Mouse (Mus musculus) thymus, postnatal 4 days (tissue): ENCODE data around the gene Acap1.
A peak's percentile ranks its signal among the peaks of the same experiment; 100 is the strongest.
"Not testable (repeated sequence)": the region's sequence is repeated elsewhere in the genome, so short reads cannot be mapped to it uniquely, and the experiment has no call there.

ENCODE experiments used
- DNase-seq: peaks from one replicate; pipeline ENCODE4 v3.0.0; 2021

The Acap1 gene

DNA sequence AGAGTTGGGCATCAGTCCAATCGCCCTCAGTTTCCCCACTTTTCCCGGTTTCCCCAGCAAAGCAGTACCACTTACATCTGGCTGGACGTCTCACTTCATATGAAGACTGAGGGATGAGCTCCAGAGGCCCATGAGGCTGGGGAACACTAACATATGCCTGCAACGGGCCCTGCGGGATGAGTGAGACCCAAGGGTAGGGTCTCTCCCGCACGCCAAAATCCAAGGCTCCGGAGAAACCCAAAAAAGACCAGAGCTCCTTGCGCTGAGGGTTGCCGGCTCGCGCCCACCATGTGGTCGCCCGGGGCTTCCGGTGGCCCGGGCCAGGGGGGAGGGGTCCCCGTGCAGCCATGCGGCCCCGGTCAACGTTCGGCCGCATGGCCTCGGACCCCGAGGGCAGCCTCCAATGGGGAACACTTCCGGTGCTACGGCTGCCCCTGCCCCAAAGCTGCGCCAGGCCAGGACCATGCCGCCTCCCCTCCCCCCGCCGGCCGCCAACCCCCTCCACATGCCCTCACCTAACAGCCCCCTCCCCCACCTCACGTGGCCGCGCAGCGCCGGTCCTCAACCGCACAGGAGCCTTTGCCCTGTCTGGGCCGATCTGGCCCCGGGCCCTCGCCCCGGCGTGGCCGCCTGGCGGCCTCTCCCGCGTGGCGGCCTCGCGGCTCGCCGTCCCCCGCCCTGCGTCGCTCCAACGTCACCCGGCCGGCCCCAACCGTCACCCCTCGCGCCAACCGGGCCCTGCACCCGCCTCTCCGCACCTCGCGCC lies 25.1 kb upstream of the Acap1 start:
- peak; percentile 73 for DNase-seq

DNA sequence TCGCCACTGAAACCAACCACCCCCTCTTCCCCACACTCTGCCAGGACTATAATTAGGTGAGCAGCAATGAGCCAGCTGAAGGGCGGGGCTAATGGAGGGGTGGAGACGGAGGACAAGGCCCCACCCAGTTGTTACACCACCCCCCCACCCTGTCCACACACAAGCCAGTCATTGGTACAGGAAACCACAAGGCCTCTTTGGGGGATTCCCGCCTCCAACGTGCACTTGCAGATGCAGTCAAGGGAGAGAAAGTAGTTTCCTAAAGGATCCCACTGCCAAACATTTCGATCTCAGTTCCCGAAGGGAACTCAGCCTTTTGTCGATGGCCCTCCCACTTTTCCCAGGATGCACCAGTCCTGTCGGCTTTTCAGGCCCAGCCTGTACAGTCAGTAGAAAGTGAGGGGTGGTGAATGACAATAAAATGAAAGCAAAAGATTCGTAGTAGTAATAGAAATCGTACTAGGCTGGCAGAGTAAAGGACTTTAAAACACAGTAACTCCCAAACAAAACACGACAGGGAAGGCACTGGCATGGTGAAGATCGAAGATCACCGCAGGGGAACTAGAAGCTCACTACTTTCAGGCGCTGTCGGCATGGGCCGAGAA lies 24.4 kb upstream of the Acap1 start:
- peak; percentile 78 for DNase-seq

DNA sequence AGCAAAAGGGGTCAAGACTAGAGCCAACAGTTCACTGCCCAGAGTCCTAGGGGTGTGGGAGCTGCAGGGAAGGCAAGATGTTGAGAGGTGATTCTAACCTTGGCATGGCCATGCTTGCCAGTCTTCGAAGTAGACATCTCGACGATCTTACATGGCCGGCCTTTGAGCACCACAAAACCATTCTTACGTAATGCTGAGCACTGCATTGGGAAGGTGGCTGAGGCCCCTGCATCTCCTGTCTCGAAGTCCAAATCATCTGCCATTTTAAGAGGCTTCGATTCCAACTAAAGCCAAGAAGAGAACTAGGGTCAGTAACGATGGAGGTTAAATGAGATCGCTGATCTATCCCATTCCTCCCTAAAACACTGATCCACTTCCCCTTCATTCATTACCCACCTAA lies 23.7 kb upstream of the Acap1 start:
- peak; percentile 14 for DNase-seq

DNA sequence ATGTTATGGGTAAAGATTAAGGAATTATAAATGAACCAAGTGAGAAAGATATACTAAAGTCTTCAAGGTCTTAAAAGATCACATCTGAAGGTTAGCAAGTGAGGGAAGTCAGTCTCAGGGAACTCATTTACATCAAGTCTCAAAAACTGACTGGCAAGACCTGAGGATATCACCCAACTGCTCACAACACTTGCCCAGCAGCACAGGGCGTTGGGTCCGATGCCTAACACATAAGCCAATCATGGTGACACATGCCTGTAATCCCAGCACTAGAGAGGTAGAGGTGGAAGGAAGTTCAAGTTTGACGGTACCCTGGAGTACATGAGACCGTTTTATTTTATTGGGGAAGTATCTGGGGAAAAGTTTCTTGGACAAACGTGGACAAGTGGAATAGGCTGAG lies 22.8 kb upstream of the Acap1 start:
- DNase-seq, result no peak

DNA sequence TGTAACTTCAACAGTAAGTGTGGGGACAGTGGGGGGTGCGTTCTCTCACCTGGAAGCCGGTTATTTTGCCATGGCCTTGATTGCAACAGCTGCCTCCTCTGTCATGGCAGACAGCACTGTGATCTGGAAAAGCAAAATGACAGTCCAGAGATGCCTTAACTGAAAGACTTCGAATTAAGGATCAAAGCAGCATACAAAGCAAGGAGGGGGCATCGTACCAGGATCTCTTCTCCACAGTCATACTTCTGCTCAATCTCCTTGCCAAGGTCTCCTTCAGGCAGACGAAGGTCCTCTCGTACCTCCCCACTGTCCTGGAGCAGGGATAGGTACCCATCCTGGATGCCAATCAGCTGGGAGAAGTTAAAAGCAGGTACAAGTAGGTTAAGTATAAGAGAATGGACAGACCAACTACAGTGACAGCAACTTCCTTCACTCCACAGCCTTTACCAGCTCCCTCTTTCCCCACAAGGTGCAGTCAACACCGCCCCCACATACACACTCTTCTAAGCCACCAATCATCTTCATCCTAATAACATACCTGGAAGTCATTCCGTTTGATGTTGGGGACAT lies 22.1 kb upstream of the Acap1 start:
- DNase-seq, result no peak

DNA sequence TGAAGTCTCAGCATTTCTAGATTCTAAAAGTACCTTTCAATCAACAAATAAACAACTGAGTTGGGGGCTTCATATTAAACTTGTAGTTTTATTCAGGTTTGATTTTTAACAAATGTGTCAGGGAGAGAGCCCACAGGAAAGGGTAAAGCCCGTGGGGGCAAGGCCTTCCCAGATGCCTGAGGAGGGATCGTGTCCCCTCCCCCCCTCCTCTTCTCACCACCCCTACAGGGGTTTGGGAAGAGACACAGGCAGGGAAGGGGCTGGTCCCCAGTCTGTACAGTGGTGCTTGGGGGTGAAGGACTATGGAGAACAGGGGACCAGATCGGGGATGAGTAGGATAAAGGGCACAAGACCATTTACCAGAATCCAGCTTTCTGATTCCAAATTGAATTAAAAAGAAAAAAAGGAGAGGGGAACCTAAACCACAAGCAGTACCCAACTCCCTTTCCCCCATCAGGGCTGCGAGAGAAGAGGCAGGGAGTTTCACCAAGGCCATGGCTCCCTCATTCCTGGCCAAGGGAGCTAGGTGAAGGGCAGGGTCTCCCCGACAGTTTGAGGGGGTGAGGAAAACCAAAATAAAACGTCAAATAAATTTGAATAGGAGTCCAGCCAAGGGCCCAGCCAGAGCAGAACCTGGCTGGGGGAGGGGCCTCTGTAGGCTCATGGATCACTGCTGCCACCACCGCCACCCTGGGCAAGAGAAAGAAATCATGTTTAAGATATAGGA lies 21.5 kb upstream of the Acap1 start:
- not testable (repeated sequence) for DNase-seq

DNA sequence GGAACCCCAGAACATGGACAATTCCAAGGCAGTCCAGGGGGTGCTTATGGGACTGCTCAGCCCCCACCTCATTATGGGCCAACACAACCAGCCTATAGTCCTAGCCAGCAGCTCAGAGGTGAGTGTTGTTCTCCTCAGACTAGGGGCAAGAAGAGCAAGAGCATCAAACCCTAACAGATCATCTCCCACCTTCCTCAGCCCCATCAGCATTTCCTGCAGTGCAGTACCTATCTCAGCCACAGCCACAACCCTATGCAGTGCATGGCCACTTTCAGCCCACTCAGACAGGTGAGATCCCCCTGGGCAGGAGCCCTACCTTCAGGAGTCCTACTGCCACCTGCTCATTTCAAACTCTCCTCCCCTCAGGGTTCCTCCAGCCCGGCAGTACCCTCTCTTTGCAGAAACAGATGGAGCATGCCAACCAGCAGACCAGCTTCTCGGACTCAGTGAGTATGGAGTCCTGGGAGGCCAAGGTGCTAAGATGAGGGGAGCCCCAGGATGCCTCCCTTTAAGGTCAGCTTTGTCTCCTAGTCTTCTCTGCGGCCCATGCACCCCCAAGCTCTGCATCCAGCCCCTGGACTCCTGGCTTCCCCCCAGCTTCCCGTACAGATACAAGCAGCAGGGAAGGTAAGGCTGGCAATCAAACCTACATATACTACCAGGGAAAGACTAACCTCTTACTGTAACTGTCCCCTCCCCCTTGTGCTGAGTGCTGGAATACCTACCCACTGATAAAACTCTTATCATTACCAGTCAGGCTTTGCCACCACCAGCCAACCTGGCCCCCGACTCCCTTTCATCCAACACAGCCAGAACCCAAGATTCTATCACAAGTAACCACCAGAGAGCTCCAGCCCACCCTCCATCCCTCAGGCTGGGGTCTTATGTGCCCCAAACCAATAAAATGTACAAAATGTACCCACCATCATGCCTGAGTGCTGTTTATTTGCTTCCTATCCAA lies 20.6 kb upstream of the Acap1 start:
- no peak for DNase-seq

DNA sequence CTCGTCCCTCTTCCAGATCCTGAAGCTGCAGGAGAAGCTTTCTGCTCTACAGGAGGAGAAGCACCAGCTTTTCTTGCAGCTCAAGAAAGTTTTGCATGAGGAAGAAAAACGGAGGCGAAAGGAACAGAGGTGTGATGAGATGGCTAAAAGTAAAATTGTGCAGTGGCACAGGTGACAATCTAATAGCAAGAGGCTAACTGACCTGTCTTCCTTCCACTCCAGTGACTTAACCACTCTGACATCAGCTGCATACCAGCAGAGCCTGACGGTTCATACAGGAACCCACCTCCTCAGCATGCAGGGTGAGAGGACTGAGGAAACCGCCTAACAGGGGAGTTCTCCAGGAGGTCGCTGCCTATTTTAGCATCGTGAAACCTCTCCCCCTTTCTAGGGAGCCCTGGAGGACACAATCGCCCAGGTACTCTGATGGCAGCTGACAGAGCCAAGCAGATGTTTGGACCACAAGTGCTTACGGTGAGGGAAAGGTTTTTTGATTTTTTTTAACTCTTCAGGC lies 19.6 kb upstream of the Acap1 start:
- no peak for DNase-seq

DNA sequence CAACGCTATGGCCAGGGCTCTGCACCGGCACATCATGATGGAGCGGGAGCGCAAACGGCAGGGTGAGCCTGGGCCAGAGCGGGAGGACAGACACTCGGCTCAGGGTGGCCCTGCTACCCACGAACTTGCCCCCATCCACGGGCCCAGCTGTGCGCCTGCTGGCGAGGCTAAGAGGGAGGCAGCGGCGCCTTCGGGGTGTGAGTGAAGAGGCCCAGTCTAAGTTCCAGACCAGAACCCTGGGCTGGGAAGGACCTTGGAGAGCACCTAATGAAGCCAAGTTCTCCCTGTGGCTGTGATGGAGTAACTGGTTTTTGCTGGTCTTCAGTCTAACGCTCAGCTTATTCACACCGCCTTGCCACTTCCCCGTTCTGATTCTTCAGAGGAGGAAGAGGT lies 19.0 kb upstream of the Acap1 start:
- DNase-seq, result peak; percentile 55

DNA sequence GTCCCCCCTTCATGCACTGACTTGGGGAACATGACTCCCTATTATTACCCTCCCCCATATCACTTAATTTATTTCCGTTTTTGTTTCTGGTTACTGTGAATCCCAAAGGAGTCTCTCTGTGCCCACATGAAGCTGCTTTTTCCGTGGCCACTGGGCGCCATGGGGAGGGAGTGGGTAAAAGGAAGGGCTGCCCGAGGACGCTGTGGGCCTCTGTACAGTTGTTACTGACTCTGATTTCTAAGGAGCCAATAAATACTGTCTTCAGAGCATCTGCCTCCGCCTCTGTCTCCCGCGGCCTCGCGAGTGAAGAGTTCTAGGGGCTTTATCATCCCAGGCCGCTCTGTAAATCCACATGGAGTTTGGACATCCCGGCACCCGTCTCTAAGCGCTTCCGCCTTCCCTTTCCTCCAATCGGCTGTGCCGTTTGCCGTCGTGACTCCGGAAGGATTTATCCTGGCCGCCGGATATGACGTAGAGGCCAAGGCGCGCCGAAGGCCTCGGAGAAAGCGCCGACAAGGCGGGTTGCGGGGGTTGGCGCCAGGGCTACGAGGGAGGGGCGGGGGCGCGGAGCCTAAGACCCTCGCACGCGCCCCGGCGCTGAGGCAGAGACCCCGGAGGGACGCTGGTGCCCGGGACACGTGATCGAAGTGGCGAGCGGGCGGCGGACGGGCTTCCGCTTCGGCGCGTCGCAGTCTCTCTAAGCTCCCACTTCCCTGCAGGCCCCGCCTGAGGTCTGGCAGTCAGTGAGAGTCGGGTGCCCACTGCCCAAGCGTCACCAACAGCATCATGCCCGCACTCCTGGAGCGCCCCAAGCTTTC lies 18.4 kb upstream of the Acap1 start, which contains the start of gene Gps2:
Gene Gps2, plus strand, starts transcription at position 335 of the 818 bp plus-strand sequence.
- DNase-seq, result peak; percentile 92

DNA sequence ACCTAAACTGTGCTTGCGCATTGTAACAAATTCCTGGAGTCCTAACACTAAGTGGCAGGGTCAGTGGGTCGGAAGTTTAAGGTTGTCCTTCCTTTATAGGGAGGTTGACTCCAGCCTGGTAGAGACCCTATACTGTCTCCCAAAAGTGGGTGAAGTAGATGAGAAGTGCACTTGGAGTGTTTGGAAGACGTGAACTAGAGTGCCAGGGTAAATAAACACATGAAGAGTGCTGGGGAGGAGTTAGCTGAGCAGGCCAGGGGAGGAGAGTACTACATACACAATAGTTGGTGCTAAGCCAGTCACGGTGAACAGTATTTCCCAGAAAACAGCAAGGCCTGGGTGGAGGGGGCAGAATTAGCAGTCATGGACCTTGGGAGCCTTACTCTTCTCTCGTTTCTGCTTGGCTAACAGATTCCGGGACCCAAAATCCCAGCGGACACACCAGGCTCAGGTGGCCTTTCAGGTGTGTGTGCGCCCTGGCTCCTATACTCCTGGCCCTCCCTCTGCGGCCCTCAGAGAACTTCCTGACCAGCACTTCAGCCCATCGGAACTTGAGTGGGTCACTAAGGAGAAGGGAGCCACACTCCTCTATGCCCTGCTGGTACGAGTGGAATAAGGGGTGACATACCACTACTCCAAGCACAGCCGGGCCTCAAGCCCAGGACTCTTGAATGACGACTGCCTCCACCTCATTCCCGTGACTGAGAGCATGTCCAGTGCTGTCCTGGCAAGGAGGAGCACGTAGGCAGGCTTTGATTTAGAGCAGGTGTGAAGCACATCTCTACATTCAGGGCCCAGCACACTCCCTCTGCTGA lies 17.6 kb upstream of the Acap1 start:
- peak; percentile 35 for DNase-seq

DNA sequence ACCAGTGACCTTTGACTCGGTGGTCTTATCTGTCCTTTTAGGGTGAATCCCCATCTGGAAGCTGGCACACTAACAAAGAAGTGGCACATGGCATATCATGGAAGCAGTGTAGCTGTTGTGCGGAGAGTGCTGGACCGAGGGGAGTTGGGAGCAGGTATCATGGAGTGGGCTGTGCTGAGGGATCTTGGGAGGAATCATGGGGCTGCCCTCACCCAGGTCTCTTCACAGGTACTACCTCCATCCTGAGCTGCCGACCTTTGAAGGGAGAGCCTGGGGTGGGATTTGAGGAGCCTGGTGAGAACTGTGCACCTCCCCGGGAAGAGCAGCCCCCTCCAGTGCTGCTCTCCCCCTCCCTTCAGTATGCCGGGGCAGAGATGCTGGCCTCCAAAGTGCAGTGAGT lies 16.4 kb upstream of the Acap1 start:
- no peak for DNase-seq

DNA sequence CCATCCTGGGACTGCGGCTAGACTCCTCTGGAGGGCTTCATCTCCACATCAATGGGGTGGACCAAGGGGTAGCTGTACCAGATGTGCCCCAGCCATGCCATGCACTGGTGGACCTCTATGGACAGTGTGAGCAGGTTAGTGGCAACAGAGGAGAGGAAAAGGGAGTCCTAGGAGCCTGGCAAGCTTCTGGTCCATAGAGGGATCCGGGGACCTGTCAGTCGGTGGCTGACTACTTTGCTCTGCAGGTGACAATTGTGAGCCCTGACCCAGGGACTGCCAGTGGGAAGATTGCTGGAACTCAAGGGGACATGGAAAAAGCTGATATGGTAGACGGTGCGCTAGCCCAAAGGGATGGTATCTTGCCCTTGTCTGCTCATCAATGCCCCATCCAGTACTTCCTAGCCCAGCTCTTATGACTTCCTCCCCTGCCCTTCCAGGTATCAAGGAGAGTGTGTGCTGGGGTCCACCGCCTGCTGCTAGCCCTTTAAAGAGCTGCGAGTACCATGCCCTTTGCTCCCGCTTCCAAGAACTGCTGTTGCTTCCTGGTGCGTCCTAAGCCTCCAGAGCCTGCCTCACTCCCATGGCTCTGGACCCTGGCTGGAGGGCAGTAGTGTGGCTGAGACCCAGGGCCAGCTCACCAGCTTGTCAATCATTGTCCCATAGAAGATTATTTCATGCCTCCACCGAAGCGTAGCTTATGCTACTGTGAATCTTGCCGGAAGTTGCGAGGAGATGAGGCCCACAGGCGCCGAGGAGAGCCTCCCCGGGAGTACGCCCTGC lies 15.6 kb upstream of the Acap1 start:
- peak; percentile 6 for DNase-seq

DNA sequence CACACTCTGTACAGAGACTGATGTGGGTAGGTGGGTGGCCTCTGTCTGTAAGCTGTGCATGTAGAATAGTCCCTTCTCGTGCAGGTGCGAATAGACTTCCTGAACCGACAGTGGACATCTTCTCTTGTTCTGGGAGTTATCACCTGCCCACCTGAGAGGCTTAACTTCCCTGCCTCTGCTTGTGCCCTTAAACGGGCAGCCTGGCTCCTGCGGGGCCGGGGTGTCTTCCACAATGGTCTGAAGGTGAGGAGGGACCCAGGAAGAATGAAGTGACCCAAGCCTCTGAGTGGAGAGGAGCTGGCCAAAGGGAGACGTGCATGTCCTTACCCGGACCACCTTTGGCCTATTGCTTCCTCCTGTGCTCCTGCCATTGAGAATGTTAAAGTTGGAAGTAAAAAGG lies 14.8 kb upstream of the Acap1 start:
- no peak for DNase-seq

DNA sequence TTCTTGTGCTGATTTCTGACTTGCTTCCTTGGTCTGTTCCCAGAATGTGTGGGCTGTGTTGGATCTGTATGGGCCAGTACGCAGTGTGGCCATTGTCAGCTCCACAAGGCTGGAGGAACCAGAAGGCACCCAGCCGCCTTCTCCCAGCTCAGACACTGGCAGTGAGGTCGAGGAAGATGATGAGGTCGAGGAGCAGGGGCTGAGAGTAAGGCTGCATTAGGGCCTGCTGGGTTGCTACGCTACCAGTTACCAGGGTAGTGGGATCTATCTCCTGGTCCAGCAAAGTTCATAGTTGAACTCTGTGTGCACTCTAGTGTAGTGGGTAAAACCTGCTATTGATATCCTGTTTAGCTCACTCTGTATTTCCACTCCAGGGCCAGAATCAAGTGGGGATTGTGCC lies 13.8 kb upstream of the Acap1 start:
- no peak for DNase-seq

DNA sequence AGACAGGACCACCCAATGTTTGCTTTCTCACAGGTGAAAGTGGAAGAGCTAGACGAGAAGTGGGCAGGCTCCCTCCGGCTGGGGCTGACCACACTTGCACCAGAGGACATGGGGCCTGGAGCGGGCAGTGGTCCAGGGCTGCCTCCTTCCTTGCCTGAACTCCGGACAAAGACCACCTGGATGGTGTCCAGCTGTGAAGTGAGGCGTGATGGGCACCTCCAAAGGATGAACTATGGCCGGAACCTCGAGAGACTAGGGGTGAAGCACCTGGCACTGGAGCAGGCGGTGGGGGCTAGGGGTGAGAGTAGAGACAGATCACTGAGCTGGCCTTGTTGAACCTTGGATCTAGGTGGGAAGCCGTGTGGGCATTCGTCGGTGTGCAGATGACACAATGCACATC lies 13.3 kb upstream of the Acap1 start:
- DNase-seq, result no peak

DNA sequence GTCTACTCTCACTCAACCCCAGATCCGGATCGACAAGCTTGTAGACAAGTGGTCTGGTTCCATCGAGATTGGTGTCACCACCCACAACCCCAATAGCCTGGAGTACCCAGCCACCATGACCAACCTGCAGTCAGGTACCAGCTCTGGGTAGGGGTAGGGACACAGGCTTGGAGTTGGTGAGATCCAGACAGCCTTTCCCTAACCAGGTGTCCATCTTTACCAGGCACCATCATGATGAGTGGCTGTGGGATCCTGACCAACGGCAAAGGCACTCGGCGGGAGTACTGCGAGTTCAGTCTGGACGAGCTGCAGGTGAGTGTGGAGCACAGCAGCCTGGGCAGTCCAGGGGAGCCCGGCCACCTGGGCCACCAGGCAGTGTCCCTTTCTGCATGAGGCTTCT lies 9.0 kb upstream of the Acap1 start:
- DNase-seq, result peak; percentile 9

DNA sequence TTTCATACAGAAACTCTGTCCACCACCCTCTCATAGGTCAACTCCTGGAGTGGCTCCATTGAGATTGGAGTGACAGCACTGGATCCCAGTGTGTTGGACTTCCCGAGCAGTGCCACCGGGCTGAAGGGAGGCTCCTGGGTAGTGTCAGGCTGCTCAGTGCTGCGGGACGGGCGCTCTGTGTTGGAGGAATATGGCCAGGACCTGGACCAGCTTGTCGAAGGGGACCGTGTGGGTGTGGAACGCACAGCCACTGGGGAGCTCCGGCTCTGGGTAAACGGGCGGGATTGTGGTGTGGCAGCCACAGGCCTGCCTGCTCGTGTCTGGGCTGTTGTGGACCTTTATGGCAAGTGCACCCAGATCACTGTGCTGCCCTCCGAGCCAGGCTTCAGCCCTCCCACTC lies 7.6 kb upstream of the Acap1 start:
- no peak for DNase-seq

DNA sequence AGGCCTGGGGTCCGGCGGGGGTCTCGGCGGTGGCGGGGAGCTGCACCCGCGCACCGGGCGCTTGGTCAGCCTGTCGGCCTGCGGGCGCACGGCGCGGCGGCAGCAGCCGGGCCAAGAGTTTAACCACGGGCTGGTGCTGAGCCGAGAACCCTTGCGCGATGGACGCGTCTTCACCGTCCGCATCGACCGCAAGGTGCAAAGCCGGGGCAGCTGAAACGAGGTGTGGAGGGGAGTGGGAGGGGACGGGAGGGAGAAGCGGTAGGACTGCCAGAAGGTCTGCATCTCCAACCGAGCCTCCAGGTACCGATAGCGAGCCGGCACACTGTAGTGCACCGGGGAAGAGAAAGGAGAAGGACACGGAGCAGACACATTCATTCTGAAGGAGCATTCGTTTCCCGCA lies 6.7 kb upstream of the Acap1 start:
- DNase-seq, result no peak

DNA sequence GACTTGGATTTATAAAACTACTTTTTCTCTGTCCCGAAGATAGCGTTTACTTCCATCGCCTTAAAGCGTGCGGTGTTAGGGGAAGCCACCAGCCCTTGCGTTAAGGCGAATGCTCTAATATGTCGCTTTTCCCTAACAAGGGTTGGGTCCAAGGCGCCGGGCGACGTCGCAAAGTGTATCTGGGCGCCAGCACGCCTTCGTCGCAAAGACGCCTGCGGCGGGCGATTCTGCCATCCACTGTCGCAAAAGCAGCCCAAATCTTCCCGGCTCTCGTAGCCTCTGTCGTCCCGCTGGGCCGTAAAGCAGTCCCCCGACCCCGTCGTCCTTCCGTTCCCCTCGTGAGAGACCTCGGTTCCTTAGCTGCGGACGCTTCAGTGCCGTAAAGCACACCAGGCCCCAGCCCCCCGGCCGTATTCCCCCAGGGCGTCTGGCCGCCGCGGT lies 6.1 kb upstream of the Acap1 start:
- peak; percentile 90 for DNase-seq
